Mouse (Mus musculus) forebrain, embryonic 14.5 days (tissue): ENCODE results near the gene Ankef1. TPM values are rescaled to one million over a fixed set of nuclear protein-coding genes. Genes with fewer than 3 reads are reported as not detected.

Experiments used
- ATAC-seq: fragments of 200-750 bp; cut with Nextera tagmentation; 2 replicates; pipeline ENCODE4 v1.8.0; 2017; ENCODE audit warnings: mild to moderate bottlenecking, moderate library complexity
- DNase-seq: peaks from one replicate; pipeline ENCODE4 v3.0.0-alpha.2; 2015; ENCODE audit warnings: low spot score
- H3K27ac ChIP-seq: fragments of 300-500 bp; sonication (generic); 2 replicates; pipeline ENCODE4 v1.5.1; 2014; ENCODE audit warnings: low read depth, mild to moderate bottlenecking, control low read depth, low read length, moderate library complexity
- H3K27me3 ChIP-seq: fragments of 300-500 bp; sonication (generic); replicated peaks from 2 replicates; pipeline ENCODE4 v1.6.1; 2014; ENCODE audit warnings: low read length, control low read depth, mixed read lengths; ENCODE audit not compliant: control insufficient read depth, insufficient read depth
- H3K36me3 ChIP-seq: fragments of 300-500 bp; sonication (generic); 2 replicates; pipeline ENCODE4 v1.6.1; 2014; ENCODE audit warnings: low read length, control low read depth; ENCODE audit not compliant: control insufficient read depth, insufficient read depth
- H3K4me1 ChIP-seq: fragments of 300-500 bp; sonication (generic); 2 replicates; pipeline ENCODE4 v1.6.1; 2014; ENCODE audit warnings: antibody characterized with exemption, low read length, control low read depth; ENCODE audit not compliant: control insufficient read depth, insufficient read depth
- H3K4me2 ChIP-seq: fragments of 300-500 bp; sonication (generic); 2 replicates; pipeline ENCODE4 v1.6.1; 2014; ENCODE audit warnings: mild to moderate bottlenecking, control low read depth, low read length
- H3K4me3 ChIP-seq: fragments of 300-500 bp; sonication (generic); 2 replicates; pipeline ENCODE4 v1.5.1; 2014; ENCODE audit warnings: low read depth, low read length, control low read depth
- H3K9ac ChIP-seq: fragments of 300-500 bp; sonication (generic); 2 replicates; pipeline ENCODE4 v1.6.1; 2014; ENCODE audit warnings: mild to moderate bottlenecking, low read length, control low read depth, moderate library complexity
- H3K9me3 ChIP-seq: fragments of 300-500 bp; sonication (generic); replicated peaks from 2 replicates; pipeline ENCODE4 v1.6.1; 2016; ENCODE audit warnings: low read length, control low read depth, mixed read lengths; ENCODE audit not compliant: control insufficient read depth
- WGBS: fragments of 180-500 bp; shearing (Covaris S2); extraction: QIAGEN DNeasy Blood & Tissue Kit; methylation state at CpG from one replicate; pipeline ENCODE4 v1.1.7; 2014; 5-methylcytosine and 5-hydroxymethylcytosine counted together
- polyA plus RNA-seq: library from polyadenylated mRNA; unstranded; fragments of >200 nt; fragmentation: Nextera tagmentation; extraction: Ambion mirVana; gene quantifications from 2 replicates; pipeline ENCODE4 v1.2.1, GENCODE M21; 2014

The Ankef1 gene
- polyA plus RNA-seq, 1 experiment from 2014 or later = 0.69 TPM

DNA sequence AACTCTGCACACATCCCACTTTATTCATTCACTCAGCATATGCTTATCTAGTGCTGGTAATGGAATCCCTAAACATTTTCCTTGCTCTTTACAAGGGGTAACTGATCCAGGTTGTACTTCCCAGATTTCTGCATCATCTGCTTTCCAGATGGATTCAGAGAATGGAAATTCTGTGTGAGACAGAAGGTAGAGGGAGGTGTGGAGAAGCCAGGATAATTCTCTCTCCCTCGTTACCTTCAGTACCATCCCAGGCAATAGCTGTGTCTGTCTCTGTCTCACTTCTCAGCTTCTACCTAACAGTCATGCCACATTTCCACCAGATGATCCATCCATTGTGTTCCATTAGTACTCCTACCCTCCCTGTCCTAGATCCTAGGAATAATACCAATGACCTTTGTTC, 60.6 kb downstream of the Ankef1 start:
- Histone ChIP-seq H3K4me3 (no peak overlapping the region), H3K27ac (no peak overlapping the region), H3K9me3 (no peaks in the 10 kb centered on the region), H3K27me3 (no peaks in the 10 kb centered on the region), H3K9ac (no peak overlapping the region), H3K4me2 (no peak overlapping the region), H3K4me1 (no peaks in the 10 kb centered on the region), H3K36me3 (no peaks in the 10 kb centered on the region)
- no peak for ATAC-seq
- WGBS = 84% methylated on average over 1 of the region's 1 CpGs
- no peak for DNase-seq

DNA sequence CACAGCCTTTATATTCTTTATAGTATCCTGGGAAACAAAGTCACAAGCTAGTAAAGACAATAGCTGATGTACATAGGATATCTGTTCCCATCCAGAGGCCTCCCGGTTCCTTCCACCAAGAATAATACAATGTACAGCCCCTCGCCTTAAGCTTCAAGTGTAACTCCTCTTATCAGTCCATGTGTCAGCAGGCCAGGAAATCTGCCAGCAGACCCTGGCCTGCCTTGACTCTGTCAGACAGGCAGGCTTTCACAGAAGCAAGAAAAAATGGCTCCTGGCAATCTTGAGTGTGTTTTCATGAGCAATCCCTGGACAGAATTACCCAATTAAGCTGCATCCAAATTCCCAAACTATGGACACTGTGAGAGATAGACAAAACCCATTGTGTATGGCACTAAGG, 69.1 kb downstream of the Ankef1 start:
- no peak overlapping the region for H3K9ac ChIP-seq
- no peaks in the 10 kb centered on the region for H3K4me1 ChIP-seq
- H3K27me3 ChIP-seq = no peaks in the 10 kb centered on the region
- H3K36me3 ChIP-seq = no peaks in the 10 kb centered on the region
- H3K4me2 ChIP-seq = no peak overlapping the region
- H3K4me3 ChIP-seq = no peak overlapping the region
- no peak overlapping the region for H3K27ac ChIP-seq
- no peaks in the 10 kb centered on the region for H3K9me3 ChIP-seq
- DNase-seq (no peak), ATAC-seq (no peak)
- 93% methylated on average over 2 of the region's 2 CpGs for WGBS

DNA sequence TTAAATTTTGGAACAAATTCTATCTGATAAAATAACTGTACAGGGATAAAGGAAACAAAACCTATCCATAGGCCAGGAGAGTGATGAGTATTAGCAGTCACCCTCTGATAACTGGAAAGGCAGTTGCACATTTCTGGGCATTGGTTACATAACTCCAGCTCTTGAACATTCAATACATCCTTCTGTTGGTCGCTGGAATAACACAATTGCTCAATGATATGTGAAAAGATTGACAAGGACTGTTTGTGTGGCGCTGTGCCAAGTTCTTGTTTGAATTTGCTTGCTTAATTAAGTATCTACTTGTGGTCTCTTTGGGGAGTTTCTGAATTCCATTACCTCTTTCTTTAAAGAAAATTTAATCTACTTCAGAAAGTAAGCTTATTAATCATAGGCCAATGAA, 81.1 kb downstream of the Ankef1 start:
- no peak overlapping the region for H3K4me2 ChIP-seq
- 12% methylated on average over 2 of the region's 2 CpGs for WGBS
- no peak for ATAC-seq

DNA sequence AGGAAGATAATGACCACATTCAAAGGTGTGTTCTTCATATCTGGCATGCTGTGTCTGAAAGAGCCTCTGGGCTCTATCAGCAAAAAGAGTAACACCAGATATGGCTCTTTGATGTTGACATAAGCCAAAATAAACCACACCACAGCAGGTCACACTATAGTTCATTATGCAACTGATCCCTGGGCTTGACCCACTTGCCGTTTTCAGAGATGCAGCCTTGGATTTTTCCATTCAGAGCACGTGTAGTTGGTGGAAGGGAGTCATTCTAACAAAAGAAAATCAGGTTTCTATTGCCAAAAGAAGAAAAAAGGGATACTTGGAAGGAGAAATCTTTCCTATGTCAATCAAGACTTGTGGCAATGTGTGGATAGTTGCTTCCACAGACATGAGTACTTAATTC, 87.1 kb downstream of the Ankef1 start:
- 40% methylated on average over 2 of the region's 2 CpGs for WGBS

More for the DNA sequence above, 81.1 kb downstream of the Ankef1 start:
- Histone ChIP-seq H3K27me3 (no peaks in the 10 kb centered on the region), H3K36me3 (no peaks in the 10 kb centered on the region), H3K9ac (no peak overlapping the region), H3K9me3 (no peaks in the 10 kb centered on the region), H3K4me3 (no peak overlapping the region), H3K27ac (no peak overlapping the region), H3K4me1 (peaks cover 7% of the 10 kb centered on the region)
- peak; percentile 55 for DNase-seq

DNA sequence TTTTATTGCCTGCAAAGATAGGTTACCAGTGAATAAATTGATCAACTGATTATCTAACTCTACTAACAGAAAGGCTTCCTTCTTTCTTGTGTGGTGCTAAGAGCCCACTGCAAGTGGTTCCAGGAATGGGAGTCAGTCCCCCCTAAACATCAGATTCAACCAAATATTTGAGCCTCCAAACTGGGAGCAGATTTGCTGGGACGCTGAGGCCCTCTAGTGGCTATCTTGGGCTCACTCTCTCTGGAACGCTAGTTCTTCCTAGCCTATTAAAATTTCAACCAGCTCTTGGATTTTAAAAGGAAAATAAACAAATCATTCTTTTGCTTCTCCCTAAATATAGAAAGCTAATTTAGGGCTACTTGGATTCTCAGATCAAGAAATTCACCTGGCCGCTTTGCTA, 94.7 kb downstream of the Ankef1 start:
- H3K9ac ChIP-seq = no peak overlapping the region
- H3K27me3 ChIP-seq = no peaks in the 10 kb centered on the region
- no peaks in the 10 kb centered on the region for H3K9me3 ChIP-seq
- no peak overlapping the region for H3K4me2 ChIP-seq
- no peaks in the 10 kb centered on the region for H3K36me3 ChIP-seq
- ATAC-seq (peak; percentile 63; the same call in 1 of the 2 replicates), DNase-seq (peak; percentile 65)
- H3K27ac ChIP-seq = no peak overlapping the region
- no peaks in the 10 kb centered on the region for H3K4me1 ChIP-seq
- WGBS = 26% methylated on average over 3 of the region's 3 CpGs
- no peak overlapping the region for H3K4me3 ChIP-seq

More for the DNA sequence above, 87.1 kb downstream of the Ankef1 start:
- ATAC-seq = no peak
- no peak overlapping the region for H3K4me3 ChIP-seq
- H3K4me2 ChIP-seq = no peak overlapping the region
- H3K4me1 ChIP-seq = no peaks in the 10 kb centered on the region
- DNase-seq = no peak
- H3K9ac ChIP-seq = no peak overlapping the region
- no peak overlapping the region for H3K27ac ChIP-seq
- no peaks in the 10 kb centered on the region for H3K36me3 ChIP-seq
- no peaks in the 10 kb centered on the region for H3K9me3 ChIP-seq
- H3K27me3 ChIP-seq = no peaks in the 10 kb centered on the region

DNA sequence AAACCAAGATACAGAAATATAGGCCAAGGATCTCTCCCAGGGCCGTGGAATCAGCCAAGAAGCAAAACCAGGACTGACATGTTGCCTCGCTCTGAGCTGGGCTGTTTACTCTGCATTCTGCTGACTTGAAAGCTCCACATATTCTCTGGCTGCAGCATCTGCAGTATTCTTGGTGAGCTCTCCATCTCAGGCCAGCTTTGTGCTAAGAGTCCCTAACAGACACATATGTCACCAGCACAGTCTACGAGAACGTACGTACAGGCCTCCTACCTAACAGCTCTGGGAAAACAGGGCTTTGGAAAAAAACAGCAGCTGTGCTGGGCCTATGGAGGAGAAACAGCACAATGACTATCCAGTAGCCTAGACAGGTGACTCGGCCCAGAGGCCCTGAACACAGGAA, 97.0 kb downstream of the Ankef1 start:
- WGBS = 82% methylated on average over 6 of the region's 6 CpGs
- DNase-seq (no peak), ATAC-seq (no peak)
- Histone ChIP-seq H3K27me3 (no peaks in the 10 kb centered on the region), H3K36me3 (no peaks in the 10 kb centered on the region), H3K4me2 (no peak overlapping the region), H3K4me3 (no peak overlapping the region), H3K27ac (no peak overlapping the region), H3K9me3 (no peaks in the 10 kb centered on the region), H3K4me1 (no peaks in the 10 kb centered on the region), H3K9ac (no peak overlapping the region)

DNA sequence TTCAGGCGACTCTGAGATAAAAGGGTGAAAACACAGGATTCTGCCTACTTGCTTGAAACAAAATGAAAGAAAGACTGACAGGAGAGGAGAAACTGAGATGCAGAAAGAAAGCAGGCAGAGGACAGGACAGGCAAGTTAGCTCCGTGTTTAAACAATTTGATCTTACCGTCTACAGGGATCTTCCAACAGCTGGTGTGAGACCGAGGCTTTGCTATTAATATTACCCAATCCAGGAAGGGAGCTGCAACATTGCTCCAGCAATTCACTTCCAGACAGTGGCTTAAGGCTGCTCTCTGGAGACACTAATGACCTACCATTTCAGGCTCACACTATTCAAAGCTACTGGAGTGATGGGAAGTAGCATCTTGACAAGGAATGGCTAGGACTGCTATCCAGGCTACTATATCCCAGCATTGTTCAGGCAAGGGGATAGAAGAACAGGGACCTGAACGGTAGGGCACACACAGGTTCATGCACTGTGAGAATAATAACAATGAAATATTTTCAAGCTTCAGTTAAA, 99.0 kb downstream of the Ankef1 start:
- H3K36me3 ChIP-seq = no peaks in the 10 kb centered on the region
- no peaks in the 10 kb centered on the region for H3K4me1 ChIP-seq
- no peak for DNase-seq
- no peak overlapping the region for H3K27ac ChIP-seq
- 86% methylated on average over 5 of the region's 5 CpGs for WGBS
- H3K9ac ChIP-seq = no peak overlapping the region
- H3K9me3 ChIP-seq = no peaks in the 10 kb centered on the region
- H3K4me2 ChIP-seq = no peak overlapping the region
- H3K27me3 ChIP-seq = no peaks in the 10 kb centered on the region
- no peak for ATAC-seq
- H3K4me3 ChIP-seq = no peak overlapping the region

DNA sequence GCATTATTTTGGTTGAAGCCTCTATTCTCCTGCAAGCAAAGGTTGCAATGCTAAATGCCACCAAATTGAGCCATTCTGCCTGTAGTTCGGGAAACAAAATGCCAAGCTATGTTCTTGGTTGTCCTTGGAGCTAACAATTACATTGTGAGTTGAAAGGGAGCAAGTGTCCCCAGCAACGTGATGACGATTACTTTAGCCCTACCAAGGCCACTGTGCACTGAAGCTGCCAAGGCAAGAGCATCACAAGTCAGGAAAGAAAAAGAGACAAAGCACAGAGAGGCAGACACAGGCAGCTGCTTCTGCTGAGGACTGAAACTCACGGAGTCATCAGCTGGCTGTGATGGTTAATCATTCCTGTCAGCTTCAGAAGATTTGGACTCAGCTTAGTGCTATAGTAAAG, 99.5 kb downstream of the Ankef1 start:
- WGBS = 69% methylated on average over 4 of the region's 4 CpGs
- Histone ChIP-seq H3K4me2 (no peak overlapping the region), H3K9ac (no peak overlapping the region), H3K9me3 (no peaks in the 10 kb centered on the region), H3K4me1 (no peaks in the 10 kb centered on the region), H3K36me3 (no peaks in the 10 kb centered on the region), H3K27ac (no peak overlapping the region), H3K4me3 (no peak overlapping the region), H3K27me3 (no peaks in the 10 kb centered on the region)
- ATAC-seq = no peak
- DNase-seq = no peak
